Mouse (Mus musculus) lung, postnatal 0 days (tissue): ENCODE measurements around the gene Lpp. TPM values are rescaled to one million over a fixed set of nuclear protein-coding genes. Genes with fewer than 3 reads are reported as not detected.

Experiments
- ATAC-seq: fragments of 200-750 bp; cut with Nextera tagmentation; 2 replicates; pipeline ENCODE4 v1.8.0; 2017; ENCODE audit warnings: moderate library complexity
- DNase-seq: peaks from one replicate; pipeline ENCODE4 v3.0.0-alpha.2; 2016; ENCODE audit warnings: low spot score
- H3K27ac ChIP-seq: fragments of 300-500 bp; sonication (generic); 2 replicates; pipeline ENCODE4 v1.5.1; 2014; ENCODE audit warnings: antibody characterized with exemption, mild to moderate bottlenecking, low read length, mixed read lengths
- H3K27me3 ChIP-seq: fragments of 300-500 bp; sonication (generic); replicated peaks from 2 replicates; pipeline ENCODE4 v1.6.1; 2014; ENCODE audit warnings: low read length, mixed read lengths; ENCODE audit not compliant: insufficient read depth
- H3K36me3 ChIP-seq: fragments of 300-500 bp; sonication (generic); 2 replicates; pipeline ENCODE4 v1.6.1; 2014; ENCODE audit warnings: low read length, mixed read lengths; ENCODE audit not compliant: insufficient read depth
- H3K4me1 ChIP-seq: fragments of 300-500 bp; sonication (generic); 2 replicates; pipeline ENCODE4 v1.6.1; 2014; ENCODE audit warnings: antibody characterized with exemption, low read depth, low read length, mixed read lengths; ENCODE audit not compliant: insufficient read depth
- H3K4me2 ChIP-seq: fragments of 300-500 bp; sonication (generic); replicated peaks from 2 replicates; pipeline ENCODE4 v1.6.1; 2014; ENCODE audit warnings: low read depth, mild to moderate bottlenecking, low read length, moderate library complexity, mixed read lengths
- H3K4me3 ChIP-seq: fragments of 300-500 bp; sonication (generic); 2 replicates; pipeline ENCODE4 v1.5.1; 2014; ENCODE audit warnings: low read depth, low read length
- H3K9ac ChIP-seq: fragments of 300-500 bp; sonication (generic); replicated peaks from 2 replicates; pipeline ENCODE4 v1.6.1; 2014; ENCODE audit warnings: low read depth, mild to moderate bottlenecking
- H3K9me3 ChIP-seq: fragments of 300-500 bp; sonication (generic); 2 replicates; pipeline ENCODE4 v1.6.1; 2016; ENCODE audit warnings: low read length, mixed read lengths
- CTCF ChIP-seq: IDR thresholded peaks from 2 replicates; pipeline ENCODE4 v1.5.1; 2016; ENCODE audit warnings: antibody characterized with exemption, mild to moderate bottlenecking
- EP300 ChIP-seq: IDR thresholded peaks from 2 replicates; pipeline ENCODE4 v1.6.1; 2016; ENCODE audit warnings: antibody characterized with exemption, mild to moderate bottlenecking, control low read depth
- WGBS: fragments of 180-500 bp; shearing (Covaris S2); extraction: QIAGEN DNeasy Blood & Tissue Kit; methylation state at CpG from one replicate; pipeline ENCODE4 v1.1.7; 2014; 5-methylcytosine and 5-hydroxymethylcytosine counted together
- polyA plus RNA-seq: library from polyadenylated mRNA; unstranded; fragments of >200 nt; fragmentation: Nextera tagmentation; extraction: Ambion mirVana; gene quantifications from 2 replicates; pipeline ENCODE4 v1.2.1, GENCODE M21; 2015

Gene Lpp
- polyA plus RNA-seq, 1 experiment from 2014 or later, result 36.8 TPM

DNA sequence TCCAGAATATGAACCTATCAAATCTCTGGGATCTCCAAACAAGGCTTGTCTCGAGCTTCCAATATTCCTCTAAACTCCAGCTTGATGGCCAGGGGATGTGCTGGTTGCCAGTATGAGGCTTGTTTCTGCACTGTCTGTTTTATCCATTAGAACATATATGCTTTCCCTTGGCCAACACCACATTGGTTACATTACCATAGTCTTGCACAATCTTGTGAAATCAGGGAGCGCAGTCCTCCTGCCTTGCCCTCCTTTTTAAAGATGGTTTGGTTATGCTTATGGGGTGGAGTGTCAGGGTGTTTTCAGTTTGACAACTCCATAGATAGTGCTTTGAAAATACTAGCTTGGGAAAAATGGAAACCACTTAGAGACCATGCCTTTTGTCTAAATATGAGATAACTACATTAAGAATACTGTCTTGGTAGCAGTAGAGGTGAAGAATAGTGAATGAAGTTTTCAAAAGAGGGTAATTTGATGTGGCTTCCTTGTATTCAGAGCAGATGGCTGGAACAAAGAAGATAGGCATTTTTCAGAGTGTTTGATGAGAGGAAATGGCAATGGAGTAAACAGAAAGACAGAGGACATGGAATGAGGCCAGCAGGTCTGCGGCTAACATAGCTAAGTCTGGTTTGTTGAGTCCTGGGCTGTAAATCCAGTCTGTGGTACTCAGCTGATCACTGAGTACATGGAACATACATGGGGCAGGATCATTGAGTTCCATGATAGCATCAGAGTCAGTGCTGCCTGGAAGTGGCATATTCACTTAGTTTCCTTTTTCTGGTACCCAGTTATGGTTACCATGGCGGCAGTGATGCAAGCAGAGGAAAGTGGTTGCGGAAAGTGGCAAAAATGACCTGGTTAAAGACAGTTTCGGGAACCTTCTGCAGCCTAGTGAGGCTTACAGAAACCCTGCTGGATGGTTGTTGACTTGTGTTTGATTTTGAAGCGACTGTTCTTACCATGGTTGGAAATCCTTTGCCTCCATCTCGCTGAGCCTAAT is 258.6 kb downstream of the Lpp start:
- Histone ChIP-seq H3K27me3 (no peaks in the 10 kb centered on the region), H3K4me3 (no peak overlapping the region), H3K4me1 (peaks cover 9% of the 10 kb centered on the region; the same call in 1 of the 2 replicates), H3K4me2 (no peak overlapping the region), H3K9ac (no peak overlapping the region), H3K36me3 (no peaks in the 10 kb centered on the region), H3K9me3 (no peaks in the 10 kb centered on the region), H3K27ac (no peak overlapping the region)
- WGBS, result 78% methylated on average over 8 of the region's 8 CpGs
- TF ChIP-seq EP300 (no peak), CTCF (no peak)
- DNase-seq, result peak; percentile 29
- no peak for ATAC-seq

DNA sequence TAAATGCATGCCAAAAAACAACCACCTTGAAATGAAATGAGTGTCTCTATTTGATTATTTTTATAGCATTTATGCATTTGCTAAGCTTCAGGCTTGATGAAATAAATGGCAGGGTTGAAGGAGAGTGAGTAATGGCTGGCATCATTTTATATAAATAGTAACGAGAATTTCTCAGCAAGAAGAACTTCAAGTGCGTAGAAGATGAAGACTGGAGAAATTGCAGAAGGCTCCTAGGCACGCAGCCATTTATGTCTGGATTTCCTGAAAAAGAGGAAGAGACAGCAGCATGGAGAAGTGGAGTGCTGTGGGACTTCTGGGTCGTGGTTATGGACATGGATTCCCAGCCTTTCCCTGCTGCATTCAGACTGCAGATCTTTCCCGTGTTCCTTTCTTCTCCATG is 259.7 kb downstream of the Lpp start:
- no peak for ATAC-seq
- no peak overlapping the region for H3K27ac ChIP-seq
- WGBS, result 51% methylated on average over 5 of the region's 5 CpGs
- no peak overlapping the region for H3K4me3 ChIP-seq
- H3K9ac ChIP-seq, result no peak overlapping the region
- peak; percentile 23 for DNase-seq
- no peaks in the 10 kb centered on the region for H3K27me3 ChIP-seq
- peaks cover 9% of the 10 kb centered on the region; the same call in 1 of the 2 replicates for H3K4me1 ChIP-seq
- H3K36me3 ChIP-seq, result no peaks in the 10 kb centered on the region
- no peak for TF ChIP-seq CTCF
- TF ChIP-seq EP300, result no peak
- H3K4me2 ChIP-seq, result no peak overlapping the region
- no peaks in the 10 kb centered on the region for H3K9me3 ChIP-seq

DNA sequence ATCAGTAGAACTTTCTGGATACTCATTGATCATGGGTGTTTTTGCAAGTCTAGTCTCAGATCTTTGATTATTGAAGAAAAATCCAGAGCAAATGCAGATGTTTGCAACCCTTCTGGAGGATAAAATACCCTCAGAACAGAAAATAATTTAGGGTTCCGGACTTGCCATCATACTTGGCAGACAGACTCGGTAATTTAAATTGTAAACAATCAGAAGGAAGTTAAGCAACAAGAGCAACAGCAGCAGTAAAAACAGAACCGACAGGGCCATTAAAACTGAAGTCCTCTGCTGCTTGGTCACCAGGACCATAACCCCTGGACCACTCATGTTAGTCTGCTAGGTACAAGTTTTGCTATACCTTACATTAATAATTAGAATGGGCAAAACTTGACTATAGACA is 261.8 kb downstream of the Lpp start:
- DNase-seq, result peak; percentile 74
- Histone ChIP-seq H3K9me3 (no peaks in the 10 kb centered on the region), H3K27ac (no peak overlapping the region), H3K9ac (no peak overlapping the region), H3K27me3 (no peaks in the 10 kb centered on the region), H3K4me1 (peaks cover 9% of the 10 kb centered on the region; the same call in 1 of the 2 replicates), H3K4me2 (no peak overlapping the region), H3K4me3 (no peak overlapping the region), H3K36me3 (no peaks in the 10 kb centered on the region)
- TF ChIP-seq EP300 (no peak), CTCF (no peak)
- ATAC-seq, result no peak
- 34% methylated on average over 3 of the region's 3 CpGs for WGBS

DNA sequence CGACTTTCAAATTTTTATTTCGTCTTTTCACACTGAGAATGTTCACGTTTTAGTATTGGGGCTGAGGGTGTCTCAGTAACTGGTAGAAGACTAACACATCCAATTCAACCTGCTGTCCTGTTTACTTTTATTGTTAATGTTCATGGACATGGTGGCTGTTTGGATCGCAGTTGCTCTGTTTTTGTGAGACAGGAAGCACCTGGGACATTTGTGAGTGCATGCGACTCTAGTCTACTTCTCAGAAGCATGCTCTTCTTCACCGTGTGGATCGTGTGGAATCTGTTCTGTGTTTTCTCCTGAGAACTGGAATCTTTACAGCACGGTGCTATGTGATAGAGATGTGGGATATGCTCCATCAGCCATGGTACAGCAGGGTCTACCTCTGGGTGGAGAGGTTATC is 262.7 kb downstream of the Lpp start:
- no peak overlapping the region for H3K9ac ChIP-seq
- H3K4me1 ChIP-seq, result peaks cover 9% of the 10 kb centered on the region; the same call in 1 of the 2 replicates
- no peaks in the 10 kb centered on the region for H3K9me3 ChIP-seq
- H3K27me3 ChIP-seq, result no peaks in the 10 kb centered on the region
- H3K36me3 ChIP-seq, result no peaks in the 10 kb centered on the region
- no peak overlapping the region for H3K27ac ChIP-seq
- no peak overlapping the region for H3K4me3 ChIP-seq
- TF ChIP-seq CTCF (no peak), EP300 (no peak)
- no peak overlapping the region for H3K4me2 ChIP-seq
- WGBS, result 81% methylated on average over 8 of the region's 8 CpGs
- no peak for DNase-seq
- no peak for ATAC-seq

DNA sequence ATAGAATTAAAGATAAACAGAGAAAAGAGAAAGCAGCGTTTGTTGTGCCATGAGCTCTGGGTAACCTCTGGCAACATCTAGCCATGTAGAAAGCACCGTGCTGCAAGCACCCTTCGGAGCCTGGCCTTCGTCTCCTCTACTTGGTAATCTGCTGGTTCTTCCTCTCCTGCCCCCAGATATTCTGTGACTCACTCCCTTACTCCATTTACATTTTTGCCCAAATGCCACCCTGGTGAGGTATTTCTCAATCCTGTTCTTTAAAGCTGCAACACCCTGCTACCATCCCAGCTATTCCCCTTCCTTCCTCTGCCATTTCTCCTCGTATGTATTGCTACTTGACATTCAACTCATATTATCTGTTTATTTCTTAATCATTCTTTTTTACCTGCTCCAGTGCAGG is 263.4 kb downstream of the Lpp start:
- no peaks in the 10 kb centered on the region for H3K36me3 ChIP-seq
- no peak overlapping the region for H3K9ac ChIP-seq
- H3K27me3 ChIP-seq, result no peaks in the 10 kb centered on the region
- WGBS, result 87% methylated on average over 5 of the region's 5 CpGs
- no peaks in the 10 kb centered on the region for H3K9me3 ChIP-seq
- peaks cover 9% of the 10 kb centered on the region; the same call in 1 of the 2 replicates for H3K4me1 ChIP-seq
- no peak overlapping the region for H3K4me3 ChIP-seq
- no peak for ATAC-seq
- no peak overlapping the region for H3K4me2 ChIP-seq
- DNase-seq, result no peak
- H3K27ac ChIP-seq, result no peak overlapping the region
- no peak for TF ChIP-seq EP300
- no peak for TF ChIP-seq CTCF

DNA sequence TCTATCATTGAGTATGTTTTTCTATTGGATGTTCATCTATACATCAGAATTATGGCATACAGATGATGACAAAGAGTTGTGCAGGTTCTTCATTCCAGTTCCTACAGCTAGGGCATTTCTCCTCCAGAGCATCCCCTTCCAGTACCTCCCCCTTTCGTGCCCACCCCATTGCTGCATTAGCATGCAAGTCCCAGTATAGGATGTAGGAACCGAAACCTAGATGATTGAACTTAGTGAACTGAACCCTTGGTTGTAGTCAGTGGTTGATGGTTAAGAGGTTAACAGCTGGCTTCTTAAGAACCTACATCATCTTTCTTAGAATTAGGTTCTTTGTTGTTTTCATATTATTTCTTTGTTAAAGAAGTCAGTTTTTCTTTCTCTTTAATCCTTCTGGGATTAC is 265.7 kb downstream of the Lpp start:
- DNase-seq (no peak), ATAC-seq (no peak)

More for the DNA sequence above, 265.7 kb downstream of the Lpp start:
- H3K27me3 ChIP-seq, result no peaks in the 10 kb centered on the region
- H3K4me1 ChIP-seq, result peaks cover 4% of the 10 kb centered on the region; the same call in 1 of the 2 replicates
- no peak overlapping the region for H3K9ac ChIP-seq
- no peaks in the 10 kb centered on the region for H3K36me3 ChIP-seq
- no peak overlapping the region for H3K4me2 ChIP-seq
- no peak for TF ChIP-seq EP300
- no peak for TF ChIP-seq CTCF
- WGBS, result 89% methylated on average over 2 of the region's 2 CpGs
- H3K27ac ChIP-seq, result no peak overlapping the region
- no peaks in the 10 kb centered on the region for H3K9me3 ChIP-seq
- no peak overlapping the region for H3K4me3 ChIP-seq
